Mouse (Mus musculus): ENCODE results near the gene Trim40. TPM values are rescaled to one million over a fixed set of nuclear protein-coding genes. Genes with fewer than 3 reads are reported as not detected.

The Trim40 gene
- polyA plus RNA-seq, 1 experiment from 2014 or later, result 0.08 TPM

DNA sequence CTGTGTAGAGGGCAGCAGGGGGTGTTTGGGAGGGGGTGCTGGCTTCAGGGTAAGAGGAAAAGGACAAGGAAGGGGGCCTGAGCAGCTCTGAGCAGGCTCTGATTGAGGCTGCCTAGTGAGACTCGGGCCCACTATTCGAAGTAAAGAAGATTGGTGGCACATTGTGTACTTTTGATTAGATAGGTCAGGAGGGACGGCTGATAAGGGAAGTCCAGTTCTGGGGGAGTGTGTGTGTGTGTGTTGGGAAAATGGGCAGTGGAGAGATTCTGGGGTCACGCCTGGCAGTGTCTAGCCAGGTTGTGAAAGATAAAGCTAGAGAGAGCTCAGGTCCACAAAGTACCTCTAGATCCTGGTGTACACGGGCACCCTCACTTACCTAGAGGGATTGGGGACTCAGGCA is 38.3 kb downstream of the Trim40 start:
- H3K9ac ChIP-seq, result no peak overlapping the region
- H3K27me3 ChIP-seq (replicated peaks), result no peaks in the 10 kb centered on the region
- ATAC-seq (ENCODE audit: insufficient read depth, low FRiP score, low read depth), result no peak; the same call in 1 of the 2 replicates
- H3K4me2 ChIP-seq, result no peak overlapping the region
- 74% methylated on average over 5 of the region's 5 CpGs for WGBS
- H3K36me3 ChIP-seq, result peaks cover 39% of the 10 kb centered on the region
- H3K4me3 ChIP-seq (replicated peaks), result no peak overlapping the region
- peaks cover 5% of the 10 kb centered on the region; the same call in 1 of the 2 replicates for H3K4me1 ChIP-seq
- H3K27ac ChIP-seq, result no peak overlapping the region
- H3K9me3 ChIP-seq, result no peaks in the 10 kb centered on the region

DNA sequence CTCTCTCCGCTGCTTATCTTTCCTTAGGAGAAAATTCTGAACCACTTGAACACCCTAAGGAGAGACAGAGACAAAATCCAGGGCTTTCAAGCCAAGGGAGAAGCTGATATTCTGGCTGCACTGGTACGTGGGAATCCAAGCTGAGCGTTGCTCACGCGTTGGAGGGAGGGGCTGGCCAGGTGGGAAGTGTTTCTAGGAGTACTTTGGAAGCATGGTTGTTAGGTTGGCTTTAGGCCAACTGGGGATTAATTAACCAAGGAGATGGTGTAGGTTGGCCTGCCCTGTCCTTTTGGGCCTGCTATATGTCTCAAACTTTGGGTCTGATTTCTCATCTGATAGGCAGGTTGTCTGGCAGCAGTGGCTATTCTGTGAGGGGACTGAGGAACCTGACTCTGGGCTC is 38.7 kb downstream of the Trim40 start:
- H3K27ac ChIP-seq, result no peak overlapping the region

DNA sequence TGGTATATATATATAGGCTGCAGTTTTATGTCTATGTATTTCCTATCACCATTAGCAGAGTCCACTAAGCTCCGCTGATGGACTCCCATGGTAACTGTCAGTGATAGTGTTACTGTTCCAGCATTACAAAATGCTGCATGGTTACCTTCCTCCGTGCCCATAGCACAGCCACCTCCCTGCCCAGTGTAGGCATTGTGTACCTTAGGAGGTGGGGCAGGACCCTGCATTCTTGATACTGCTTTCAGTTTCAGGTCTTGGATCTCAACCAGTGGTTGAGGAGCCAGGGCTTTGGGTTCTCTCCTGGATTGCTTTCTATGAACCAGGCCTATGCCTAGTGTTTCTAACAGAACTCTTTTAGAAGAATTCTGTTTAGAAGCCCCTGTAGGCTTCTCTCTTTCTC is 39.9 kb downstream of the Trim40 start:
- Histone ChIP-seq H3K27me3 (replicated peaks) (no peaks in the 10 kb centered on the region), H3K36me3 (peaks cover 29% of the 10 kb centered on the region), H3K4me3 (replicated peaks) (no peak overlapping the region), H3K4me2 (no peak overlapping the region), H3K9ac (no peak overlapping the region), H3K4me1 (peaks cover 5% of the 10 kb centered on the region; the same call in 1 of the 2 replicates), H3K9me3 (no peaks in the 10 kb centered on the region), H3K27ac (no peak overlapping the region)
- 71% methylated on average over 2 of the region's 2 CpGs for WGBS
- ATAC-seq (ENCODE audit: insufficient read depth, low FRiP score, low read depth), result peak; percentile 73

More for the DNA sequence above, 38.7 kb downstream of the Trim40 start:
- Histone ChIP-seq H3K9ac (no peak overlapping the region), H3K4me3 (replicated peaks) (no peak overlapping the region), H3K27me3 (replicated peaks) (no peaks in the 10 kb centered on the region), H3K4me2 (no peak overlapping the region), H3K4me1 (peaks cover 5% of the 10 kb centered on the region; the same call in 1 of the 2 replicates), H3K36me3 (peaks cover 35% of the 10 kb centered on the region), H3K9me3 (no peaks in the 10 kb centered on the region)
- WGBS, result 54% methylated on average over 5 of the region's 5 CpGs
- ATAC-seq (ENCODE audit: insufficient read depth, low FRiP score, low read depth), result peak; percentile 32; the same call in 1 of the 2 replicates

DNA sequence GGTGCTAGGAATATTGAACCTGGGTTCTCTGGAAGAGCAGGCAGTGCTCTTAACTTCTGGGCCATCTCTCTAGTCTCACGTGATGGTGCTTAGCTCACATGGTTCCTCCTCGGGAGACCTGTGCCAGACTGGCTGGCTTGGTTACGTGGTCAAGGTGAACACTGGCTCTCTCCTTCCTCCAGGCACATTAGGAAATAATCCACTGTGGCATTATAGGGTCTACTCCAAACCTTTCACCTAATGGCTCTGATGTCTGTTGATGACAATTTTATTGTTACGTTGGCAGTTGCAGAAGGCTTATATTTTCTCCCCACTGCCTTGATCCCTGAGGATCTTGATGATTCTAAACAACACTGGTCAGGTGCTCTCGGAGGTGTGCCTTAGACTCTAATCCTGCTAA is 41.0 kb downstream of the Trim40 start:
- ATAC-seq (ENCODE audit: insufficient read depth, low FRiP score, low read depth), result no peak
- no peak overlapping the region for H3K4me2 ChIP-seq
- peaks cover 8% of the 10 kb centered on the region; the same call in 1 of the 2 replicates for H3K4me1 ChIP-seq
- H3K9ac ChIP-seq, result no peak overlapping the region
- no peak overlapping the region for H3K4me3 ChIP-seq (replicated peaks)
- H3K27ac ChIP-seq, result no peak overlapping the region
- no peaks in the 10 kb centered on the region for H3K27me3 ChIP-seq (replicated peaks)
- H3K36me3 ChIP-seq, result peaks cover 21% of the 10 kb centered on the region
- 70% methylated on average over 5 of the region's 5 CpGs for WGBS
- no peaks in the 10 kb centered on the region for H3K9me3 ChIP-seq

DNA sequence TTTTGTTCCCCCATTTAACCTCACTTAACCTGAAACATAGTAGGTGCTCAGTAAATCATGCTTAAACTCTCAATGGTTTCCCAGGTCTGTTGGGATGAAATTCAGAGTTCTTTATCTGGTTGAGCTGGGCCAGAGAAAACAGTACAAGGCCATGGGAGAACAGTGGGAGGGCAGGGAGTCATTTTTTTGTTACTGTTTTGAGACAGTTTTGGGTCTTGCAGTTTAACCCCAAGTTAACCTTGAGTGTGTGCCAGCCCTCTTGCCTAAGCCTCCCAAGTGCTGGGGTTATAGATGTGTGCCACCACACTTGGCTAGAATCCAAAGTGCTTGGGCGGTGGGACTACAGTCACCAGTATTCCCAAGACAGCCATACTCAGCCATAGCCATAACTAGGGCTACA is 45.2 kb downstream of the Trim40 start:
- Histone ChIP-seq H3K4me1 (0 out of 2 replicates have a peak, but pooled peaks cover 3% of the 10 kb centered on the region), H3K36me3 (no peaks in the 10 kb centered on the region), H3K27me3 (replicated peaks) (no peaks in the 10 kb centered on the region), H3K9me3 (no peaks in the 10 kb centered on the region), H3K4me3 (replicated peaks) (no peak overlapping the region), H3K4me2 (no peak overlapping the region), H3K9ac (no peak overlapping the region), H3K27ac (no peak overlapping the region)
- 83% methylated on average over 1 of the region's 1 CpGs for WGBS
- no peak for ATAC-seq (ENCODE audit: insufficient read depth, low FRiP score, low read depth)

DNA sequence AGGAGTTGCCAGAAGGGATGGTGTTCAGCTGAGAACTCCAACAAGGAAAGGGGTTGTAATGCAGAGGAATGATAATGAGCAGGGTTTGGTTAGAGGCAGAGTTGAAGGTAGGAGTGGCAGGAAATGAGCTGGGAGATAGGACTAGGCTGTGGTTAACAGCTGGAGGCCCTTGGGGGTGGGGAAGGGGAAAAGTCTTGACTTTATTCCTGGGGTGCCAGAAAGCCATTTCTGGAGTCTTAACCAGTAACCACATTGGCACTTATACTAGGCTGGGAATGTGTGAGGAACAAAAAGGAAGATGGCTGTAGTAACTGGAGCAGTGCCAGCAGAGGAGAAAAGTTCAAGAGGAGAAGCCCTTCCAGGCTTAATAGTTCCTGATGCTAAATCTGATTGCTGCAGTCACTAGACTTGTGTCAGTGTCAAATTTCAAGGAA is 45.6 kb downstream of the Trim40 start:
- ATAC-seq (ENCODE audit: insufficient read depth, low FRiP score, low read depth), result peak; percentile 58; the same call in 1 of the 2 replicates
- no peaks in the 10 kb centered on the region for H3K9me3 ChIP-seq
- no peak overlapping the region for H3K4me2 ChIP-seq
- no peak overlapping the region for H3K9ac ChIP-seq
- no peak overlapping the region for H3K4me3 ChIP-seq (replicated peaks)
- no peaks in the 10 kb centered on the region for H3K36me3 ChIP-seq
- 0 out of 2 replicates have a peak, but pooled peaks cover 3% of the 10 kb centered on the region for H3K4me1 ChIP-seq
- no peak overlapping the region for H3K27ac ChIP-seq
- no peaks in the 10 kb centered on the region for H3K27me3 ChIP-seq (replicated peaks)

DNA sequence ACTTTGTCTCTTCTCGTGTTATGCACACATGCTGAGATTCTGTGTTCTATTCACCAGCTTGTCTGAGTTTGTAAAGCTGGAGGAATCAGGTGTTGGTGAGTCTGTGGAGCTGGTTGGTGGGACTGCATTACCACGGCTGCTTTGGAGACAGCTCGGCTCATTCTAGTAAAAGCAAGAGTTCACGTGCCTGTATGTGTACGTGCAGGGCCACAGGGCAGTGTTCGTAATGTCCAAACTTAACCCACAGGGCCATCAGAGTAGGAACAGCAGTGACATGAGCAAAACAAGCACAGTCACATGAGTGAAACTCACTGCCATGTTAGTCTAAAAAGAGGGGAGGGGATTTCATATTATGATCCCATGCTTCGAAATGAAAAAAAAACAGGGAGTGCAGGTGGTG is 46.2 kb downstream of the Trim40 start:
- ATAC-seq (ENCODE audit: insufficient read depth, low FRiP score, low read depth), result no peak
- Histone ChIP-seq H3K9me3 (no peaks in the 10 kb centered on the region), H3K36me3 (no peaks in the 10 kb centered on the region), H3K27me3 (replicated peaks) (no peaks in the 10 kb centered on the region), H3K4me1 (0 out of 2 replicates have a peak, but pooled peaks cover 3% of the 10 kb centered on the region), H3K9ac (no peak overlapping the region), H3K4me3 (replicated peaks) (no peak overlapping the region), H3K27ac (no peak overlapping the region), H3K4me2 (no peak overlapping the region)
- WGBS, result 80% methylated on average over 7 of the region's 7 CpGs

DNA sequence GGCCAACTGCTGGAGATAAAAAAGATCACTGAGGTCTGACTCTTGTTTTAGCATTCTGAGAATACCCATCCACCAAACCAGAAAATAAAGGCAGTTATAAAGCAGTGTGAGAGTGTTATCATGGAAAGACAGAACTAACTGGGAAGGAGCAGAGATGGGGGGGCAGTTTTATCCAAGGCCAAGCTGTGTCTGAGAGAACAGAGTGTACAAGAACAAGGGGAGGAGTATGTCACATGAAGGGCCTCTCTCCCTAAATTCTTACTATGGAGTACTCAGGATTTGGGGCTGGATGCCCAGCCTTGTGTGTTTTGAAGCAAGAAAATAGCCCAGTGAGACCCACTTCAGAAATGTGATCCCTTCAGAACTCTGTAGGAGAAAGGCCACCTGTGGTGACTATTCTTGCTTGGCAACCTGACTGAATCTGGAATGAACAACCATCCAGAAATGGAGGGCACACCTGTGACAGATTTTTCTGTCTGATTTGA is 48.9 kb downstream of the Trim40 start:
- Histone ChIP-seq H3K4me1 (peaks cover 9% of the 10 kb centered on the region), H3K27me3 (replicated peaks) (no peaks in the 10 kb centered on the region)
- no peak for ATAC-seq (ENCODE audit: insufficient read depth, low FRiP score, low read depth)

DNA sequence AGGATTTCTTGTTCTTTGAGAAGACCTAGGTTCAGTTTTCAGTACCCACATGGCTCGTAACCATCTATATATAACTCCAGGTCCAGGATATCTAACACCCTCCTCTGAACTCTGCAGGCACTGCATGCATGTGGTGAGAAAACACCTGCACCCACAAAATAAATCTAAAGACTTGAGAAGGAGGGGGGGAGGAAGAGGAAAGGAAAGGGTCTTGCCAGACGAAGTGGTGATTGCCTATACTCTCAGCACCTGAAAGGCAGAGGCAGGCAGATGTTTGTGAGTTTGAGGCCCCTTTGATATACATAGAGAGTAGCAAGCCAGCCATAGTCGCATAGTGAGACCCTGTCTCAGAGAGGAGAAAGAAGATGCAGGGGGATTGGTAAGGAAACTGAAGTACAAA is 50.0 kb downstream of the Trim40 start:
- WGBS, result 79% methylated on average over 3 of the region's 3 CpGs
- Histone ChIP-seq H3K4me1 (peaks cover 13% of the 10 kb centered on the region), H3K9ac (no peak overlapping the region)

More for the DNA sequence above, 48.9 kb downstream of the Trim40 start:
- Histone ChIP-seq H3K9ac (no peak overlapping the region), H3K27ac (no peak overlapping the region), H3K4me2 (no peak overlapping the region), H3K4me3 (replicated peaks) (no peak overlapping the region), H3K9me3 (no peaks in the 10 kb centered on the region), H3K36me3 (no peaks in the 10 kb centered on the region)

DNA sequence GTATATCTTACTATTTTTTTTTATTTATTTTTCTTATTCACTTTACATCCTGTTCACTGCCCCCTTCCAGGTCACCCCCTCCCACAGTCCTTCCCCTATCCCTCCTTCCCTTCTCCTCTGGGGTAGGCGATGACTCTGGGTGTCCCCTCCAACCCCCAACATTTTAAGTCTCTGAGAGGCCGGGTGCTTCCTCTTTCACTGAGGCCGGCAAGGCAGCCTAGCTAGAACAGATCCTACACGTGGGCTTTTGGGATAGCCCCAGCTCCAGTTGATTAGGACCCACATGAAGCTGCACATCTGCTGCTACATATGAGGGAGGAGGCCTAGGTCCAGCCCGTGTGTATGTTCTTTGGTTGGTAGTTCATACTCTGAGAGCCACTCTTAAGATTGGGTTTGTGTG is 50.9 kb downstream of the Trim40 start:
- Histone ChIP-seq H3K4me3 (replicated peaks) (no peak overlapping the region), H3K4me2 (no peak overlapping the region), H3K36me3 (no peaks in the 10 kb centered on the region), H3K9me3 (no peaks in the 10 kb centered on the region), H3K4me1 (peaks cover 10% of the 10 kb centered on the region), H3K9ac (no peak overlapping the region), H3K27me3 (replicated peaks) (no peaks in the 10 kb centered on the region), H3K27ac (no peak overlapping the region)
- 71% methylated on average over 5 of the region's 5 CpGs for WGBS
- no peak for ATAC-seq (ENCODE audit: insufficient read depth, low FRiP score, low read depth)

More for the DNA sequence above, 50.0 kb downstream of the Trim40 start:
- no peaks in the 10 kb centered on the region for H3K27me3 ChIP-seq (replicated peaks)
- H3K4me2 ChIP-seq, result no peak overlapping the region
- ATAC-seq (ENCODE audit: insufficient read depth, low FRiP score, low read depth), result no peak
- H3K4me3 ChIP-seq (replicated peaks), result no peak overlapping the region
- H3K36me3 ChIP-seq, result no peaks in the 10 kb centered on the region
- H3K9me3 ChIP-seq, result no peaks in the 10 kb centered on the region
- no peak overlapping the region for H3K27ac ChIP-seq

DNA sequence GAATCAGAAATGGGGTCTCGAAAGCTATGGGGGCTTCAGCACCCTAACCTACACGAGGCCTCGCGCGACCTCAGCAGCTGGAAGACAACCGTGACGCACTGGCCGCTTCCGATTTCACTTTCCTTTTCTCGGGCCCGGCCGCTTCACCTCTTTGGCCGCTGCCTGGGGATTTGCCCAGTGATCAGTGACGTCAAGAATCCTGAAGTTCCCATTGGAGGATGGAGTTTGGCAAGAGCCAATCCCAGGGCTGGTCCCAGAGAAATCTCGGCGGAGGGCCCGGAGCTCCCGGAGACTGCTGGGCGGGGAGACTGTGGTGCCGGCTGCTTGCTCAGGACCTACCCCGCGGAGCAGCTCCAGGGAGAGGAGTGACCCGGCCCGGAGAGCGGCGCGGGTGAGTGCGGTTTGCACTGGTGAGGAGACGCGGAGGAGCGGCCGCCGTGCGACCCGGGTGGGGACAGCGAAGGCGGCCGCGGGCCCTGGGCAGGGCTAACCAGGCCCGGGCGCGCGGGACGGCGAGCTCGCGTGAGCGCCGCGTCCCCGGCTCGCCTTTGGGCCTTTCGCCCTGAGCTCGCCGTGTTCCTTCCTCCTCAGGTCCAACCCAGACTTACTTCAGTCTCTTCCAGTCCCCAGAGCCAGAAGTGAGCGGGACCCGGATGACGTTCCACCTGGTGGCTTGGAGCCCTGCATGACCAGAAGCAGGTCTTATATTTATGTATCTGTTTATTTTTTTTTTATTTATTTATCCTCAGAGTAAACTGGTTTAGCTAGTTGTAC is 52.9 kb downstream of the Trim40 start, which contains the start of gene Trim26:
Gene Trim26 (plus strand): TSS at position 261 of the 774 bp plus-strand sequence.
- H3K4me3 ChIP-seq (replicated peaks), result peak within 1 kb of the TSS; percentile 73
- no peaks in the 10 kb centered on the region for H3K27me3 ChIP-seq (replicated peaks)
- peak; percentile 98 for ATAC-seq (ENCODE audit: insufficient read depth, low FRiP score, low read depth)
- no peaks in the 10 kb centered on the region for H3K36me3 ChIP-seq
- H3K9me3 ChIP-seq, result no peaks in the 10 kb centered on the region
- H3K27ac ChIP-seq, result peak within 1 kb of the TSS; percentile 98
- WGBS, result under 1% methylated on average over 58 of the region's 58 CpGs
- H3K9ac ChIP-seq, result peak within 1 kb of the TSS; percentile 82
- H3K4me2 ChIP-seq, result peak within 1 kb of the TSS; percentile 69
- H3K4me1 ChIP-seq, result peaks cover 10% of the 10 kb centered on the region

DNA sequence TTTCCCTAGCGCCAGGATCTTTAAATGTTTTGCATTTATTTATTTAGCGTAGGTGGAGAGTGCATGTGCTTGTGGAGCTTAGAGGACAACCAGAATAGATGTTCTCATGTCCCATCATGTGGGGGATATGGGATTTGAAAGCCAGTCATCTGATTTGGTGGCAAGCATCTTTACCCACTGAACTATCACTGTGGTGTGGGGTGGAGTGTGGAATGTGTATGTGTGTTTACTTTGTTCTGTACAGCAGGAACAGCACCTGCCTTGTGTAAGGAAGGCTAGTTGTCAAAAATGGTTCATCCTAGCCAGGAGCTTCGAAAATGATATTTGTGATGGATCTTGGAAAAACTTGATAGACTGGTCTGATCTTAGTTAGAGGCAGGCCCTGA is 53.5 kb downstream of the Trim40 start:
- WGBS, result 24% methylated on average over 3 of the region's 3 CpGs
- Histone ChIP-seq H3K9me3 (no peaks in the 10 kb centered on the region), H3K36me3 (no peaks in the 10 kb centered on the region), H3K27me3 (replicated peaks) (no peaks in the 10 kb centered on the region), H3K4me1 (peaks cover 10% of the 10 kb centered on the region), H3K9ac (peak overlapping the region; percentile 13; the same call in 1 of the 2 replicates), H3K4me3 (replicated peaks) (peak overlapping the region; percentile 73), H3K4me2 (peak overlapping the region; percentile 69), H3K27ac (peak overlapping the region; percentile 92)
- peak; percentile 2; the same call in 1 of the 2 replicates for ATAC-seq (ENCODE audit: insufficient read depth, low FRiP score, low read depth)
